Mouse (Mus musculus) heart, embryonic 11.5 days (tissue): ENCODE results near the gene Atrnl1. TPM values are rescaled to one million over a fixed set of nuclear protein-coding genes. Genes with fewer than 3 reads are reported as not detected.
"Not testable (repeated sequence)": the region's sequence is repeated elsewhere in the genome, so short reads cannot be mapped to it uniquely, and the experiment has no call there.

Experiments
- ATAC-seq: fragments of 200-750 bp; cut with Nextera tagmentation; replicated peaks from 2 replicates; pipeline ENCODE4 v1.8.0; 2017; ENCODE audit warnings: moderate library complexity; ENCODE audit not compliant: insufficient number of reproducible peaks, low FRiP score, low TSS enrichment
- H3K27ac ChIP-seq: fragments of 300-500 bp; sonication (generic); 2 replicates; pipeline ENCODE4 v1.5.1; 2014; ENCODE audit warnings: mild to moderate bottlenecking, low read depth, low read length
- H3K27me3 ChIP-seq: fragments of 300-500 bp; sonication (generic); 2 replicates; pipeline ENCODE4 v1.6.1; 2014; ENCODE audit warnings: mild to moderate bottlenecking, low read length, mixed read lengths; ENCODE audit not compliant: control insufficient read depth, insufficient read depth
- H3K36me3 ChIP-seq: fragments of 300-500 bp; sonication (generic); 2 replicates; pipeline ENCODE4 v1.6.1; 2014; ENCODE audit warnings: mild to moderate bottlenecking, low read length, moderate library complexity, mixed read lengths; ENCODE audit not compliant: control insufficient read depth, insufficient read depth
- H3K4me1 ChIP-seq: fragments of 300-500 bp; sonication (generic); 2 replicates; pipeline ENCODE4 v1.6.1; 2014; ENCODE audit warnings: low read length; ENCODE audit not compliant: control insufficient read depth, insufficient read depth
- H3K4me2 ChIP-seq: fragments of 300-500 bp; sonication (generic); 2 replicates; pipeline ENCODE4 v1.6.1; 2014; ENCODE audit warnings: mild to moderate bottlenecking, moderate library complexity
- H3K4me3 ChIP-seq: fragments of 300-500 bp; sonication (generic); 2 replicates; pipeline ENCODE4 v1.5.1; 2014; ENCODE audit warnings: low read depth, low read length
- H3K9ac ChIP-seq: fragments of 300-500 bp; sonication (generic); 2 replicates; pipeline ENCODE4 v1.6.1; 2014; ENCODE audit warnings: mild to moderate bottlenecking, low read depth, low read length, moderate library complexity
- H3K9me3 ChIP-seq: fragments of 300-500 bp; sonication (generic); replicated peaks from 2 replicates; pipeline ENCODE4 v1.6.1; 2016; ENCODE audit warnings: low read length; ENCODE audit not compliant: control insufficient read depth
- WGBS: fragments of 180-500 bp; shearing (Covaris S2); extraction: QIAGEN DNeasy Blood & Tissue Kit; methylation state at CpG from one replicate; pipeline ENCODE4 v1.1.7; 2014; ENCODE audit not compliant: insufficient replicate concordance; 5-methylcytosine and 5-hydroxymethylcytosine counted together
- polyA plus RNA-seq: library from polyadenylated mRNA; unstranded; fragments of >200 nt; fragmentation: Nextera tagmentation; extraction: Ambion mirVana; gene quantifications from 2 replicates; pipeline ENCODE4 v1.2.1, GENCODE M21; 2014

Atrnl1 gene
- polyA plus RNA-seq, 1 experiment from 2014 or later: 4.0 TPM

- Histone ChIP-seq H3K27ac (no peak overlapping the region), H3K4me2 (no peak overlapping the region), H3K9ac (no peak overlapping the region), H3K9me3 (no peaks in the 10 kb centered on the region), H3K4me3 (no peak overlapping the region), H3K36me3 (no peaks in the 10 kb centered on the region), H3K27me3 (no peaks in the 10 kb centered on the region), H3K4me1 (no peaks in the 10 kb centered on the region)
- 91% methylated on average over 5 of the region's 5 CpGs for WGBS
- no peak for ATAC-seq
Observed at GRCm38 (mm10) chr19:58044816-58045215, 434.0 kb downstream of the Atrnl1 start.

GRCm38 (mm10) chr19:58046656-58047055 lies 435.8 kb downstream of the Atrnl1 start:
- no peaks in the 10 kb centered on the region for H3K36me3 ChIP-seq
- no peaks in the 10 kb centered on the region for H3K27me3 ChIP-seq
- no peak overlapping the region for H3K27ac ChIP-seq
- no peaks in the 10 kb centered on the region for H3K4me1 ChIP-seq
- no peak overlapping the region for H3K4me3 ChIP-seq
- H3K9ac ChIP-seq: no peak overlapping the region
- no peaks in the 10 kb centered on the region for H3K9me3 ChIP-seq
- no peak overlapping the region for H3K4me2 ChIP-seq
- ATAC-seq: no peak
- 75% methylated on average over 7 of the region's 7 CpGs for WGBS

DNA sequence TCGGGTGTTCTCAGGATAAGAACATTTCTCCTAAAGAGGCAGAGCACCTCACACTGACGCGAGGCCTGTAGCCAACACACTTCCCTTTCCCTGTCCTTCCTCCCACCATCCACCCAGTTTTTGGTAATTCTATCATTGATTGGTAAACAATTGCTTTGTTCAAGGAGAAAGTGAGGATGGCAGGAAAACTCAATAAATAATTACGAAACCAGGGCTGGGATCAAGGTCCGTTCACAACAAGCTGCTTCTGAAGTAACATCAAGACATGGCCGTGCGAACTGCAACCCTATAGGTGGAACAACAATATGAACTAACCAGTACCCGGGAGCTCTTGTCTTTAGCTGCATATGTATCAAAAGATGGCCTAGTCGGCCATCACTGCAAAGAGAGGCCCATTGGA lies 439.6 kb downstream of the Atrnl1 start:
- H3K36me3 ChIP-seq, H3K9ac ChIP-seq, H3K27me3 ChIP-seq, H3K27ac ChIP-seq, ATAC-seq, H3K4me3 ChIP-seq, H3K4me2 ChIP-seq, H3K9me3 ChIP-seq, H3K4me1 ChIP-seq: not testable (repeated sequence)
- WGBS: 91% methylated on average over 8 of the region's 9 CpGs

GRCm38 (mm10) chr19:58050986-58051385 lies 440.2 kb downstream of the Atrnl1 start:
- H3K27me3 ChIP-seq: no peaks in the 10 kb centered on the region
- WGBS: 84% methylated on average over 8 of the region's 8 CpGs
- H3K9ac ChIP-seq: no peak overlapping the region
- H3K36me3 ChIP-seq: no peaks in the 10 kb centered on the region
- H3K4me2 ChIP-seq: no peak overlapping the region
- H3K9me3 ChIP-seq: no peaks in the 10 kb centered on the region
- H3K27ac ChIP-seq: no peak overlapping the region
- H3K4me3 ChIP-seq: no peak overlapping the region
- ATAC-seq: no peak
- H3K4me1 ChIP-seq: peaks cover 2% of the 10 kb centered on the region; the same call in 1 of the 2 replicates

GRCm38 (mm10) chr19:58051905-58052304 lies 441.1 kb downstream of the Atrnl1 start:
- Histone ChIP-seq H3K27me3 (no peaks in the 10 kb centered on the region), H3K27ac (no peak overlapping the region), H3K36me3 (no peaks in the 10 kb centered on the region), H3K9ac (no peak overlapping the region), H3K9me3 (no peaks in the 10 kb centered on the region), H3K4me1 (peaks cover 2% of the 10 kb centered on the region; the same call in 1 of the 2 replicates), H3K4me2 (no peak overlapping the region), H3K4me3 (no peak overlapping the region)
- no peak for ATAC-seq
- WGBS: 79% methylated on average over 13 of the region's 13 CpGs

DNA sequence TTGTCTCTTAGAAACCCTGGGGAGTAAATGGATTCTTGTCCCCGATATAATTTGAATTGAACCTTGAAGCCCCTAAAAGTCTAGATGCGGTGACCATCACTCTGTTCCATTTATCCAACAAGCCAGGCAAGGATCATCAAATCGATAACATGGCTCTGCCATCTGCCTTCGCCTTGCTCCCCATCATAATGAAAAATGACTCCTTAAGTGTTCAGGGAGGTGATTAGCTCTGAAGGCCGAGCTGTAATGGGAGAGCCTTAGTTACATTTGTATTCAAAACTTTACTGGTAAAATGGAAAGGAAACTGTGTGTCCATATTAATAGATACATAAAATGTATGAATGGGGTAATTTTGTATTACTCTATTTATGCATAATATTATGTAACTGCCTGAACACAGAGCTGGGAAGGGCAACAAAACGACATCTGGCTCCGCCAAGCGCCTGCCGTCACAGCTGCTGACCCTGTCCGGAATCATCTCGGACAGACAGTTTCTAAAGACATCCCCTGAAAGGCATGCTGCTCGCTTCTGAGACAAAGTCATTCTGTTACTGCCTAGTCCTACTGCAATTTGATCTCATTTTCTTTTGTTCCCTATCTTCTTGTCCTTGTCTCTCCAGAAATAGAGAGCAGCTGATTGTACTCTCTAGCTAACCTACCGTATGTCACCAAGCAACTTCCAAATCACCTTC lies 441.8 kb downstream of the Atrnl1 start:
- no peak for ATAC-seq
- no peak overlapping the region for H3K4me2 ChIP-seq
- no peak overlapping the region for H3K9ac ChIP-seq
- peaks cover 2% of the 10 kb centered on the region; the same call in 1 of the 2 replicates for H3K4me1 ChIP-seq
- no peaks in the 10 kb centered on the region for H3K27me3 ChIP-seq
- H3K4me3 ChIP-seq: no peak overlapping the region
- no peaks in the 10 kb centered on the region for H3K36me3 ChIP-seq
- no peak overlapping the region for H3K27ac ChIP-seq
- 61% methylated on average over 13 of the region's 13 CpGs for WGBS
- H3K9me3 ChIP-seq: no peaks in the 10 kb centered on the region

DNA sequence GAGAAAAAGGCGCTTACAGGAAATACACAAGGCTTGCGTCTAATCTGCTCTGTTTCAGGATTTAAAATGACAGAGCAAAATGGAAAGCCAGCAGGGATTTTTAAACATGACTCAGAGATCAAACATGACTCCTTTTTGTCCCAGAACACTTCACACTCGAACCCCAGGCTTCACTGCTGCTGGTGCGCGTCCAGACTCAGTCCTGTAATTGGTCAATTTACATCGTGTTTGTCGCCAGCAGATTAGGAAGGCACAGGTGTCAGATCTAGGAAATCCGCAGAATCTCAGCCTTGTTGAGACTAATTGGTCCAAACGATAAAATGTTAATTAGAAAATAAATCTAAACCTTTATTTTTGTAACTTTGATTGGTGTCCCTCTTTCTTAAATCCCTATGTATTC lies 448.9 kb downstream of the Atrnl1 start:
- Histone ChIP-seq H3K4me1 (peaks cover 24% of the 10 kb centered on the region), H3K27me3 (no peaks in the 10 kb centered on the region), H3K27ac (no peak overlapping the region), H3K4me2 (no peak overlapping the region; the same call in 1 of the 2 replicates), H3K9ac (no peak overlapping the region), H3K4me3 (no peak overlapping the region), H3K9me3 (no peaks in the 10 kb centered on the region), H3K36me3 (no peaks in the 10 kb centered on the region)
- no peak for ATAC-seq
- 36% methylated on average over 9 of the region's 9 CpGs for WGBS

DNA sequence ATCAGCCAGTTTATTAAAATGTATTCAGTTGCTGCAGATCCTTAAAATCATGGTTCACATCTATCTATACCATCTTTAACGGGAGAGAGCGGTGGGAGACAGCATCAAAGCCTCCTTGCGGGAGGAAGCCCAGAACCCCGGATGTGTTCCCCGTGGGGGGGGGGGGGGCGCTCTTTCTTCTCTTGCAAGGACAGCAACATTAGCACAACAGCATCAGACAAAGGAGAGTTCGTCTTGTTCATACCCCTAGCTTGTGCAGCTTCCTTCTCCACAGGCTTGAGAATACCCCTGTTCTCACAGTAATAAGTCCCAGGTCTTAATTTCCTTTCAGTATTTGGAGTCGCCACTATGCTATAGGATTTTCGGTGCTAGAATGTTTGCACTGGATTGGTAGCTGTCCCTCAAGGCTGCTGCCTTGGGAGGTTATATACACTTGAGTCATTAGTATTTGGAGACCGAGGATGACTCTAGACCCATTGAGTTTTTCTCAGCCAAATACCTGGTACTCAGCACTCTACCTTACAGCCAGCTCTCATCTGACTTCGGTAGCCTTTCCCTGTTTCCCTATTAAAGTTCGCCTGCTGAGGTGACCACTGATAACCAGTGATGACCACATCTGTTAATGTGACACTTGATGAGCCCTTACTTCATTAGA lies 449.5 kb downstream of the Atrnl1 start:
- H3K27ac ChIP-seq: peak overlapping the region; percentile 41; the same call in 1 of the 2 replicates
- peak overlapping the region; percentile 39; the same call in 1 of the 2 replicates for H3K9ac ChIP-seq
- 17% methylated on average over 12 of the region's 12 CpGs for WGBS
- peak overlapping the region; percentile 60 for H3K4me2 ChIP-seq
- H3K4me1 ChIP-seq: peaks cover 30% of the 10 kb centered on the region
- ATAC-seq: no peak
- H3K4me3 ChIP-seq: peak overlapping the region; percentile 29
- no peaks in the 10 kb centered on the region for H3K27me3 ChIP-seq
- H3K36me3 ChIP-seq: no peaks in the 10 kb centered on the region
- H3K9me3 ChIP-seq: no peaks in the 10 kb centered on the region
